Mouse (Mus musculus): ENCODE measurements at regions not wholly inside any gene's neighbourhood (a gene's known extent, or its start where the extent isn't known, plus 50 kb on each side); places are given as distances from the start of the nearest gene placed in this dataset.

DNA sequence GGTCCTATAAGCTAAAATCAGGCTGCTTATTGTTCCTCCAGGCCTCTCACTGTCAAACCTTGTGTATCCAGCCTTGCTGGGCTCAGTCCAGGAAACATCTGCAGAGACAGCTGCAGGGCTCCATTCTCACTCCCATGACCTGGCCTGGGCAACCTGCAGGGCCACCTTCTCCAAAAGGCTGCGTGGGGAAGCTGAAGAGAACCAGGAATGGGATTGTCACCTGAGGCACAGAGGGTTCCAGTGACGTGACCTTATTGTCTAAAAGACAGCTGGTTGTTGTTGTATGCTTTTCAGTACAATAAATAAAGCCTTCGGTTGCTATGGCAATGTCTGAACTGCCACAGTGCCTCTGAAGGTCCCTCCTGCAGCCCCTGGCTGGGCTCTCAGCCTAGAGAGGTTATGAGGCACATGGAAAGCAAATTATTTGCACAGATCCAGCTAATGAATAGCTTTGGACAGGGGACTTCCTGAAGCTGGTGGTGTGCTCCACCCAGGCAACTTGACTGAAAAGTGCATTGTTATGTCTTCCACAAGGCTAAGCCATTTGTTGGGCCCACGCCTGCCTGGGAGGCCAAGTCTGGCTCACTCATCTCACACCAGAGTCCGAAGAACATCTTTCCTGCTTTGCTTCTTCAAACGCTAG, 250.1 kb downstream of the Ets1 start:
- ATAC-seq (replicated peaks in 1 of 2; ENCODE audit: insufficient read depth in 1 of 2, low FRiP score in 2 of 2, low TSS enrichment in 1 of 2, low read depth in 1 of 2, poor library complexity in 2 of 2, severe bottlenecking in 2 of 2): no peak

DNA sequence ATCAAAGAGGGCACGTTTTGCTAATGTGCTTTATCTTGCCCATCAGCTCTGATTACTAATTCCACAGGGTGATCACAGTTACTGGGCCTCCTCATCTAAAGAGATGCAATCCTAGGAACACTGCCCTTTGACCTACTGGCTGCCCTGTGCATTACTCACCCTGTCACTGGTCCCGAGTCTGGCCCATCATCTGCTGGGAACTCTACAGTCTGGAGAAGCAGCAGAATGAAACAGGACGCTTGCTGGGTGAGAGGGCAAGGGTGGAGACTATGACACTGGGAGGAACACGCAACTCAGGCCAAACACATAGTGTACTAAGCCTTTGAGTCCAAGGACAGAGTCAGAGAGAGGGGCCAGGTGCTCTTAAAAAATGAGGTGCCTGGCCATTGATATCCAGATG, 263.8 kb downstream of the Ets1 start:
- no peak for ATAC-seq (replicated peaks in 1 of 2; ENCODE audit: insufficient read depth in 1 of 2, low FRiP score in 2 of 2, low TSS enrichment in 1 of 2, low read depth in 1 of 2, poor library complexity in 2 of 2, severe bottlenecking in 2 of 2)

DNA sequence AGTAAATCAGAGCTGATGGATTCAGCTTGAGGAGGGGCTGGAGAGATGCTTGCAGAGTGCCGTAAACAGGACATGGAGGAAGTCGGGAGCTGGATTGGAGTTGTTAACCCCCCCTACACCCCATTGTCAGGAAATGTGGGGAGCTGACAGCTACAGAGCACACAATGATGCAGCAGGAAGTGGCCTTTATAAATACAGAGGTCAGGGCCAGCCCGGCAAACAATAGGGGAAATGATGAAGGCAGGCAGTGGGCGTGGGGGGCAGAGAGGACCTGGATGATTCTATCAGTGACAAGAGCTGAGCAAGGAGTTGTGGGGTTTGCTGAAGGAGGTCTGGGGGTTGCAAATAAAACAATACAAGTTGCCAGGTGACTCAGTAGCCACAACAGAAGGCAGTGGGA, 265.3 kb downstream of the Ets1 start:
- peak; percentile 85 to 90 for ATAC-seq (replicated peaks in 1 of 2; ENCODE audit: insufficient read depth in 1 of 2, low FRiP score in 2 of 2, low TSS enrichment in 1 of 2, low read depth in 1 of 2, poor library complexity in 2 of 2, severe bottlenecking in 2 of 2)

DNA sequence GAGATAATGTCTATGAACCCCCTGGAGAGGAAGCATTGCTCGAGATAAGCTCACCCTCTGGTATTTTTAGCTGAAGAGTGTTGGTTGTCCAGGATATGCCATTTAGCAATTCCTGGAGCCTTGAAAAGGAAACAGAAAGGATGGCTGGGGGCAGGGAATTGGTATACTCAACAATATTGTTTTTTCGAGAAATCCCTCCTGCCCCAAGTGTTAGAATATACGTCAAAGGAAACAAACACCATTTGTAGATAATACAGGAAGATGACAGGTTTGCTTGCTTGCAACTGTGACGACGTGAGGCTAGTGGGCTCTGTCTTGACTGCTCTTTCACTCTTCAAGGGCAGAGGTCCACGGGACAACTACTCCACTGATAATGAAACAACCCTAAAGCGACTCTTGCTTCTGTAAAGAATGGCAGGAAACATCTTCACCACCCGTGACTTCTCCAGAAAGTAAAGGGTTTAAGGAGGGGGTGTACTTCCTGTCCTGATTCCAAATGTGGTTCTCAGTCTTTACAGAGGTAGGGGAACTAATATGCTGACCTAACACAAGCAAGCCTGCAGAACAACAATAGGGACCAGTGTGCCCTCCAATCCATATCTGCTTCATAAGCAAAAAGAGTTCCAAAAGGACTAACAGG, 270.3 kb downstream of the Ets1 start:
- ATAC-seq (replicated peaks in 1 of 2; ENCODE audit: insufficient read depth in 1 of 2, low FRiP score in 2 of 2, low TSS enrichment in 1 of 2, low read depth in 1 of 2, poor library complexity in 2 of 2, severe bottlenecking in 2 of 2): peak; percentile 69 to 77

DNA sequence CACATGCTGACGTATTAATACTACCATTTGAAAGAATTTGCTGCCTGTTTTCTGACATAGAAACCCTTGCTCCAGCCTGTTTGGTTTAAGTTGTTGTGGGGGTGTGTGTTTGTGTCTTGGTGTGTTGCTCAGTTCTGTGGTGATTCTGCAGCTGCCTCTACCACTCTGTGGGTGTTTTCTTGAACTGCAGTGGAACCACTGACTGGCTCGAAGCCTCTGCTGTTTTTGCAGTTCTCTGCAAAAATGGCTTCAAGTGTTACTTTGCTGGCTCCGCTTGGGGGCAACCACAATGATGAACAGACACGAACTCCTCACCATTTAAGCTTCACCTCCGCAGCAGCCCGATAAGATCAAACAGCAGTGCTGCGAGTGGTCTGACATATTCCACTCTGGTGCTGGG, 274.6 kb downstream of the Ets1 start:
- ATAC-seq (replicated peaks in 1 of 2; ENCODE audit: insufficient read depth in 1 of 2, low FRiP score in 2 of 2, low TSS enrichment in 1 of 2, low read depth in 1 of 2, poor library complexity in 2 of 2, severe bottlenecking in 2 of 2): no peak

DNA sequence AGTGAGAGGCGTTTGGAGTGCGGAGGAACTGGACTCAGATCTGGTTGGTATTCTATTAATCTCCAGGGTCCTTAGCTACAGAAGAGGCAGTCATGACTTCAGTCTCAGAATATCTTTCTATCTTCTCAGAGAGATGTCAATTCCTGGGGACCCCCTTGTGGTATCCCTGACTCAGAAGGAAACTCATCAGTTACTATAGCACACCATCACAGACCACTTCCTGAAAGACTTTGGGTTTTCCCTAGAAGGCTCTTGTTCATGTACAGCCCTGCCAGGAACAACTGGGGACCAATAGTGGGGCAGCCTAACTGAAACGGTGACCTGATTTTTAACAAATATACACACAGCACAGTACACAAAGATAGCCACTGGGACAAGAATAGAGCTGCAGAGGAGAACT, 279.6 kb downstream of the Ets1 start:
- ATAC-seq (replicated peaks in 1 of 2; ENCODE audit: insufficient read depth in 1 of 2, low FRiP score in 2 of 2, low TSS enrichment in 1 of 2, low read depth in 1 of 2, poor library complexity in 2 of 2, severe bottlenecking in 2 of 2): peak; percentile 21 to 27; a peak in 2 of 4 replicates

DNA sequence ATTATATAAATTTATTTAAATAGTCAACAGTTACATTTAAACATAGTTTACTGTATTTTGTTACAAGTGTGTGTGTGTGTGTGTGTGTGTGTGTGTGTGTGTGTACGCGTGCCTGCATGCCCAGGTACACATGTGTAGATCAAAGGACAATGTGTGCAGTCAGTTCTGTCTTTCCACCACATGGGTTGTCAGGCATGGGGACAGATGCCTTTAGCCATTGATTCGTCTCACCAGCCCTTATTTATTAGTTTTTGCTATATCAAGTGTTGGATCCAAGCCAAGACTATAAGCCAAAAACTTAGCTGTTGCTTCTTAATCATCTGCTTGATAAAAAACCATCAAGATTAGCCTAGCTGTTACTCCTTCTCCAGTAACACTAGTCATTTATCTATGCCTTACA, 280.7 kb downstream of the Ets1 start:
- no peak for ATAC-seq (replicated peaks in 1 of 2; ENCODE audit: insufficient read depth in 1 of 2, low FRiP score in 2 of 2, low TSS enrichment in 1 of 2, low read depth in 1 of 2, poor library complexity in 2 of 2, severe bottlenecking in 2 of 2)

DNA sequence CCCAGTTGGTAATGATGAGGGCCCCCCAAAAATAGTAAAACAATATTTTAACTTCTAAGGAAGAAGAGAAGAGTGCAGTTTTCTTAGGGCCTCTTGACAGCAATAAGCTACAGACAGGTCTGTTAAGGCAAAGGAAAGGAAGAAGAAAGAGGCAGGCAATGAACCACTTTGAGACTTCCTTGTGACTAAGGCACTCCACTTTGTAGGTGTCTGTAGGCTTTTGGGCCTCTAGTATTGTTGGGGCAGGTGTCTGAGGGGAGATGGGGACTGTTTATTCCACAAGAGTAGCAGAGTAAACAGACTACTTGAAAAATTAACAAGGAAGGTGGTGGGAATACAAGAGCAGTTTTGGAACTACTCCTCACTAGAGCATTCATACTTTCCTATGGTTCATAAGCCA, 287.9 kb downstream of the Ets1 start:
- no peak for ATAC-seq (replicated peaks in 1 of 2; ENCODE audit: insufficient read depth in 1 of 2, low FRiP score in 2 of 2, low TSS enrichment in 1 of 2, low read depth in 1 of 2, poor library complexity in 2 of 2, severe bottlenecking in 2 of 2)

DNA sequence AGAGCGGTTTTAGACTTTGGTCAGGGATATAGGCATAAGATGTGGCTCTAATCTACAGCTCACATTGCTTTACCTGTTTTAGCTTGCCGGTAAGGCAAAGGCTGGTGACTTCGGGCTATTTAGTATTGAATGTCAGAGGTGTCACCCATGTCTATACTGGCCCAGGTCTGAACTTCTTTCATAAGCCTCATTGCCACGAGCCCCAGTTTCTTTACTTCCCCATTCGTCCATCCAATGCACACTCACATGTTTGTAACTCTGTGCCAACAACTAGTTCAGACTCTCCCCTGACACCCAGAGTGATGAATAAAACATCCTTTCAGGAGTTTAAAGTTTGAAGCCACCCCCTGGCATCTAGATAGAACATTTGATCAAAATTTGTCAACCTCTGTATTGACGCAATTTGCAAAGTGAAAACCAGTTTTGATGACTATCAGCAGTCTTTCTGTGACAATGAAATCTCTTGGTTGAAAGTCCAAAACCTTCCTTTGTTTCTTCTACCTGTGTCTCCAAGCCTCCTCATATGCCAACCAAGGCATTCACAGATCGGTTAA, 288.4 kb downstream of the Ets1 start:
- 0 out of 4 replicates have a peak, but pooled peaks of 1 of the 2 experiments have one; percentile 2 for ATAC-seq (replicated peaks in 1 of 2; ENCODE audit: insufficient read depth in 1 of 2, low FRiP score in 2 of 2, low TSS enrichment in 1 of 2, low read depth in 1 of 2, poor library complexity in 2 of 2, severe bottlenecking in 2 of 2)

DNA sequence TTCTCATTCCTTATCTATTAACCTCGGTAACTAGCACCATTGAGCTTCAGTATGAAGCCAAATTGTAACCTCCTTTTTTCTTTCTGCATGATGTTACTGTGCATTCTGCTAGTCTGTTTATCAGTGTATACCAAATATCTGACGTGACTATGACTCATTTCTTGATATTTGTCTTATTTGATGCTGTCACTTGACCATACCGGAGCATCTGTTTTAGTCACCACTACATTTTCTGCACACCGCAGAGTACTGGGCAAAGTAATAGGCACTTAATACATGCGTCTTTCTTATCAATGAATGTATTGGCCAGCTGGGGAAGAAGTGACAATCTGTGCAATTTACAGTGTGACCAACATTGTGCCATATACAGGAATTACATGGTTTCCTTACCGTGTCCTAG, 289.0 kb downstream of the Ets1 start:
- no peak for ATAC-seq (replicated peaks in 1 of 2; ENCODE audit: insufficient read depth in 1 of 2, low FRiP score in 2 of 2, low TSS enrichment in 1 of 2, low read depth in 1 of 2, poor library complexity in 2 of 2, severe bottlenecking in 2 of 2)

DNA sequence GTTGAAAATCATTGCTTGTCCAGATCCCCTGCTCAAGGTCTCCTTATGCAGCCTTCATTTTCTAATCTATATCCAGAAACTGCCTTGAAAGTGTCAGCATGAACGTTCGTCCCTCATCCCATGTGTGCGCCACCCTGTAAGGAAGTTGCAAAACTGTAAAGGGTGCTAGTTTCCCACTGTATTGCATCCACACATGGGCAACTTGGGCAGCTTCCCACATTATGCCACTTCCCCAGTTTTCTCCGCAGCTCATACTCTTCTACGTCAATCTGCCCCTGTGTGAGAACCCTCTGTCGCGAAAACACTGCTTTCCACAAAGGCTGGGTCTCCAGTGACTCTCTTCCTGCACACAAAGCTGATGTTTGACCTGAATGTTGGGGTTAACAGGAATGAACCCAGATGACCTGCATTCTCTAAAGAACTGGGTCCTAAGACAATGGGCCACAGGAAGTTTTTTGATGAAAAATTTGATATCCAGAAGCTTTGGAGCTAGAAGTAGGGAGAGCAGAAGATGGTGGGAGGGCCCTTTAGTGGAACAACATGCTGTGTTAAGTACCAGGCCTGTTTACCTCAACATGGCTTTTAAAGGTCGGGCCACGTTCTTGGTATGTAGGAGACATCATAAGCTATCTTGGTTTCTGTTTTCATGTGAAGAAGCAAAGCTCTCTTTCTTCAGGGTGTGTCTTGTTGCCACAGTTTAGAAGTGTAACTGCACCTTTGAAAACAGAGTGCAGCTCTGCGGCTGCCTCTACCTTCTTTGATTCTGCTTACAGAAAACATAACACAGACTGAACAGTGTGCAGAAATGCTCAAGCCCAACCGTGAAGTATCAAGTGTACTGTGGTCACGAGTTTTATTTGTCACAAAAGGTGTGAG, 289.9 kb downstream of the Ets1 start:
- ATAC-seq (replicated peaks in 1 of 2; ENCODE audit: insufficient read depth in 1 of 2, low FRiP score in 2 of 2, low TSS enrichment in 1 of 2, low read depth in 1 of 2, poor library complexity in 2 of 2, severe bottlenecking in 2 of 2): no peak; a peak in 1 of 4 replicates

DNA sequence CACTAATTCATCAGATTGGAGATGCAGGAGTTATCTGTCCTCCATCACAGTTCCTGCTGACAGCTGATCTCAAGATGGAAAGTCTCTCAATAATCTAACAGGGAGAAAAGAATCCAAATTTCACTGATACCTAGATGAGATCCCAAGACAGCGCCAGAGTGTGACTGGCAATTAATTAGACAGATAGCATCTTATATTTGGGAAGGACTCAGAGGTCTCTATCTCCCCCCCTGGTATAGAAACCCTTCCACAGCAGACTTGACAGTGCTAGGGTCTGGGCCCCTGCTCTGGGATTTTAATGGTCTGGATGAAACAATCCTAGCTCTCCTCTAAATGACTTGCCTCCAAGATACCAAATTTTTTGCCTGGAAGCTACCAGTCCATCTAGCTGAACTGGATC, 291.6 kb downstream of the Ets1 start:
- no peak for ATAC-seq (replicated peaks in 1 of 2; ENCODE audit: insufficient read depth in 1 of 2, low FRiP score in 2 of 2, low TSS enrichment in 1 of 2, low read depth in 1 of 2, poor library complexity in 2 of 2, severe bottlenecking in 2 of 2)

DNA sequence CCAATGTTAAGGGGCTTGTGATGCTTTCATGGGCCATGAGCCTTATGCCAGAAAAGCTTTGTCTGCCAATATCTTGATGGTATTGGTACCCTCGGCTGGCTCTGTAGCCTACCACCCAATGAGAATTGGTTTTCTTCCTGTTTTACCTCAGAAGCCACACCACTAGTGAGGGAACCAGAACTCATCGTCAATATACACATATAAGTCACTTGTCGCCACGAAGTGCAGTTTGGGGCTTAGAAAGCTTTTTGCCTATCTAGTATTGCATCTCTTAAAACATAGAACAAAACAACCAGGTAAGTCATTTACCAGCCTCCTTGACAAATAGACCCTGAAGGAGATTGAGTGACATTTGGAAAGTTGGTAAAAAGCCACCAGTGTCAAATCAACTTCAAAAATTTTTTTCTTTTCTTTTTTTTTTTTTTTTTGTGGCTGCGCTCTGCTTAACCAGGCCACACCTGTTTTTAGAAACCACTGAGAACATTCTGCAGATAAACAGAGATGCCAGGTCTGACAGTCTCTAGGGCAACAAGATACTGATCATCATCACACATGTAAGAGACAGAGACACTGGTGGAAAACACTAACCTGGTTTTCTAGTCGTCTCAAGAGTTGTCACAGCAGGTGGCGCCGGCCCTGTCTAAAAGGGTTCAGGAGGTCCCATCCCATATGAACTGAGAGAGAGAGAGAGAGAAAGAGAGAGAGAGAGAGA, 292.4 kb downstream of the Ets1 start:
- ATAC-seq (replicated peaks in 1 of 2; ENCODE audit: insufficient read depth in 1 of 2, low FRiP score in 2 of 2, low TSS enrichment in 1 of 2, low read depth in 1 of 2, poor library complexity in 2 of 2, severe bottlenecking in 2 of 2): no peak

DNA sequence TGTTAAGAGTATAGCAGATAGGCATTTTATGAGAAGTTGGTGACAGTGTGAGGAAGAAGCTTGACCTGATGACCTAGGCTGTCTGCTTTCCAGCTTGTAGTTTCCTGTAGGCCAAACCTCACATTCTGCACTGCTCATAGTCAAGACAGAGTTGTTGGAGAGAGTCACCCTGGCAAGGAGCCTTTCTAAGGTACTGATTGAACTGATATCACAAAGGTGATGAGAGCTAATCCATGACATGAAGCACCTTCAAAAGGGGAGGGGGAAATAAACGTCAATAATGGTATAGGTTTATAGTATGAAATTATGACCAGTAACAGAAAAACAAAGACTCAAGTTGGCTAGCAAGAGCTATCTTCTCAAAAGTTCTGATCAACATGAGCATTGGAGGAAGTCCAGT, 293.3 kb downstream of the Ets1 start:
- ATAC-seq (replicated peaks in 1 of 2; ENCODE audit: insufficient read depth in 1 of 2, low FRiP score in 2 of 2, low TSS enrichment in 1 of 2, low read depth in 1 of 2, poor library complexity in 2 of 2, severe bottlenecking in 2 of 2): no peak

DNA sequence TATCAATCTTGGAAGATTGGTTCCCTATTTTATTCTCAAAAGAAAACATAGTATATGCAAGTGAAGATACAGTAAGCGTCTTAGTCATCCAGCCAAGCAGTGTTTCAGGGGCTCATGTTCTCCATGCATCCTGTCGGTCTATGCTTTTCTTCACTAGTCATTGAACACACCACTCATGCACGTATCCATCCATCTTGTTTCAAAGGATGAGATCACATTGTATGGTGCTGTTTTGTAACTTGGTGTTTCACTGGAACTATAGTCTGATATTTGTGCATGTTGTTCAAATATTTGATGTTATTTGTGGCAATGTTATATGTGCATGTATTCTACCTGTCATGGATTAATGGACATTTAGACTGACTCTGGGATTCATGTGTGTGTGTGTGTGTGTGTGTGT, 293.8 kb downstream of the Ets1 start:
- no peak for ATAC-seq (replicated peaks in 1 of 2; ENCODE audit: insufficient read depth in 1 of 2, low FRiP score in 2 of 2, low TSS enrichment in 1 of 2, low read depth in 1 of 2, poor library complexity in 2 of 2, severe bottlenecking in 2 of 2)

DNA sequence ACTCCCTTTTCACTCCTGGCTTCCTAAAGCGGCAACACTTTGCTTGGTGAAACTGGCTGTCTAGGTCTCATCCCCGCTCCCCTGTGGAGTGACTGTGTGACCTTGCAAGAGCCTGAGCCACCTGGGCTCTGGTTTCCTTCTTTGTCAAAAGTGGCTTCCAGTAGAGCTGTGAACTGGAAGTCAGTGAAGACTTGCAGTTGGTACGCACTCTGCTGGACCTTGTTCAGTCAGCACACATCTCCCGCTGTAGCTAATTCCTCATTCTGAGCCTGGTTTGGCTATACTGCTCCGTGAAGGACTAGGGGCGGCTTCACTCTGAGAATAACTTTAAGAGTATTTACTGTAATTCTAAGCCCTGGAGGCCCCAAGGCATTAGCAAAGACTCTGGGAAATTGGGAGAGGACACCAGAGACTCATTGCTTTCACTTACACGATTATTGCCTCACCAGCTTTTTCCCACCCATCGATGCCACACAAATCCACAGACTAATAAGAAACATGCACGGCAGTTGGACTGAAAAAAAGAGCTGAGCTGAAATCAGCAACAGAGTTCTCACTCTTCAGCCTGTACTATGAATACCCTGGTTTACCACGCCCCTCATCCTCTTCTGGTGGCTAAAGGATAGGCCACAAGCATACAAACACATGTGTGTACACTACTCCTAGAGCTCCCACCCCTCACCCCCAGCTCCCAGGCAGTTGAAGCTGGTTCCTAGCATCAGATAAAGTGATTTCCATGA, 295.4 kb downstream of the Ets1 start:
- ATAC-seq (replicated peaks in 1 of 2; ENCODE audit: insufficient read depth in 1 of 2, low FRiP score in 2 of 2, low TSS enrichment in 1 of 2, low read depth in 1 of 2, poor library complexity in 2 of 2, severe bottlenecking in 2 of 2): peak; percentile 47 to 48; a peak in 3 of 4 replicates
